Mouse (Mus musculus) E14TG2a.4 (cell line): ENCODE results near the gene Kri1.
"Not testable (repeated sequence)": the region's sequence is repeated elsewhere in the genome, so short reads cannot be mapped to it uniquely, and the experiment has no call there.

ENCODE experiments used
- H3K27me3 ChIP-seq: 2 replicates; pipeline ENCODE4 v1.6.1; 2014; ENCODE audit warnings: low read length, control low read depth; ENCODE audit not compliant: insufficient read depth
- H3K36me3 ChIP-seq: 2 replicates; pipeline ENCODE4 v1.6.1; 2014; ENCODE audit warnings: low read length, control low read depth; ENCODE audit not compliant: insufficient read depth
- H3K4me1 ChIP-seq: replicated peaks from 2 replicates; pipeline ENCODE4 v1.6.1; 2014; ENCODE audit warnings: low read depth, low read length, control low read depth
- H3K4me3 ChIP-seq: replicated peaks from 2 replicates; pipeline ENCODE4 v1.5.1; 2014; ENCODE audit warnings: mild to moderate bottlenecking, low read length
- H3K9me3 ChIP-seq: 2 replicates; pipeline ENCODE4 v1.6.1; 2014; ENCODE audit warnings: low read length, control low read depth
- CTCF ChIP-seq: conservative IDR thresholded peaks from 2 replicates; pipeline ENCODE4 v1.5.1; 2014; ENCODE audit warnings: low read length
- NANOG ChIP-seq: IDR thresholded peaks from 2 replicates; pipeline ENCODE4 v1.6.1; 2014; ENCODE audit warnings: borderline replicate concordance, low read length, mixed read lengths
- POU5F1 ChIP-seq: IDR thresholded peaks from 2 replicates; pipeline ENCODE4 v1.6.1; 2014; ENCODE audit warnings: low read length, borderline replicate concordance

Gene Kri1

DNA sequence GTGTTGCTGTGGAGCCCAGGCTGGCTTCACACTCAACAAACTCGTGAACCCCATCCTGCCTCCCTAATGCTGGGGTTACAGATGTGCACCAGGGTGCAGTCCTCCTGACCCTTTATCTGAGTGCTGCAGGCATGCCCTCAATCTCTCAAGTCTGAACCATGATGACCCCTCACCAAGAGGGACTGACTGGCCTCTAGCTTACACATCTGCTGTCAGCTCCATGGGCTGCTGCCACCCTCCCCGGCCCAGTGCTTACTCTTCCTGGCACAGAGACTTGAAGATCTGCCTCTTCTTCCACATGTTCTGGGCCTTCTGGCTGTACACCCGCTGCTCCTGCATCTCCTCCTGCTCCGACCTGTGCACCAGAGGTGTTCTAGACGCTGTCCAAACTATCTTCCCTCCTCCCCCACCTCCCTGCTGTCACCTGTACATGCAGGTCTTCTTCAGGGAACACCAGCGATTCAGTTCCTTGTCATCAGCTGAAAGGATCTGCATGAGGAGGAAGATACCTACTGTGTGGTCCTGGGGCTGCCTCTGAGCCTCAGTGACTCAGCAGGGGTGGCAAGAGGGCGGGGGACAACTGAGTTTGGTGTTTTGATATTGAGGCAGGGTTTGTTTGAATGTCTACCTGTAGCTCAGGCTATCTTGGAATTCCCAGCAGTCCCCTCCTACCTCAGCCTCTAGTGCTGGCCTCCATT is 12.6 kb downstream of the Kri1 start:
- Histone ChIP-seq H3K27me3 (no peaks in the 10 kb centered on the region), H3K4me1 (peaks cover 74% of the 10 kb centered on the region)

DNA sequence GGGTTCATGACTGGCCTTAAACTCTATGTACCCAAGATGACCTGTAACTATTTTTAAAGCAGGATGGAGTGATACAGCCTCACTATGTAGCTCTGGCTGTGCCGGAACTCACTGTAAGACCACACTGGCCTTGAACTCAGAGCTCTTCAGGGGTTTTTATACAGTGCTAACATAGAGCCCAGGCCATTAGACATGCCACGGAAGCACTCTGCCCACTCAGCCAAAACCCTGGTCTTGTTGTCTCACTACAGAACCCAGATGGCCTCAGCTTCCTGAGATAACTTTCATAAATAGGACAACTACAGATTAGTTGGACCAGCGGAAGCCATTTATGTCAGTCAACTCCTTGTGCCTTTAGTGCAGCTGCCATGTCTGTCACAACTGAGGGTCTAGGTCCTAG is 13.4 kb downstream of the Kri1 start:
- H3K4me3 ChIP-seq, result no peak overlapping the region
- no peaks in the 10 kb centered on the region for H3K27me3 ChIP-seq
- TF ChIP-seq POU5F1, result no peak
- TF ChIP-seq NANOG, result no peak
- TF ChIP-seq CTCF, result no peak

More for the DNA sequence above, 12.6 kb downstream of the Kri1 start:
- TF ChIP-seq NANOG (no peak), POU5F1 (no peak), CTCF (no peak)
- Histone ChIP-seq H3K36me3 (peaks cover 100% of the 10 kb centered on the region), H3K9me3 (peaks cover 6% of the 10 kb centered on the region; the same call in 1 of the 2 replicates), H3K4me3 (no peak overlapping the region)

GRCm38 (mm10) chr9:21273520-21274228 is 14.1 kb downstream of the Kri1 start:
- Histone ChIP-seq H3K4me3 (no peak overlapping the region), H3K27me3 (no peaks in the 10 kb centered on the region), H3K9me3 (peaks cover 6% of the 10 kb centered on the region; the same call in 1 of the 2 replicates), H3K36me3 (peaks cover 100% of the 10 kb centered on the region), H3K4me1 (peaks cover 63% of the 10 kb centered on the region)
- TF ChIP-seq CTCF (no peak), POU5F1 (no peak), NANOG (no peak)

More for the DNA sequence above, 13.4 kb downstream of the Kri1 start:
- peaks cover 68% of the 10 kb centered on the region for H3K4me1 ChIP-seq
- H3K9me3 ChIP-seq, result peaks cover 6% of the 10 kb centered on the region; the same call in 1 of the 2 replicates
- peaks cover 100% of the 10 kb centered on the region for H3K36me3 ChIP-seq

GRCm38 (mm10) chr9:21273094-21273493 is 14.7 kb downstream of the Kri1 start:
- no peak for TF ChIP-seq CTCF
- TF ChIP-seq POU5F1, result no peak
- TF ChIP-seq NANOG, result no peak
- H3K4me3 ChIP-seq, result no peak overlapping the region
- peaks cover 67% of the 10 kb centered on the region for H3K4me1 ChIP-seq
- H3K9me3 ChIP-seq, result peaks cover 6% of the 10 kb centered on the region; the same call in 1 of the 2 replicates
- H3K36me3 ChIP-seq, result peaks cover 100% of the 10 kb centered on the region
- no peaks in the 10 kb centered on the region for H3K27me3 ChIP-seq

DNA sequence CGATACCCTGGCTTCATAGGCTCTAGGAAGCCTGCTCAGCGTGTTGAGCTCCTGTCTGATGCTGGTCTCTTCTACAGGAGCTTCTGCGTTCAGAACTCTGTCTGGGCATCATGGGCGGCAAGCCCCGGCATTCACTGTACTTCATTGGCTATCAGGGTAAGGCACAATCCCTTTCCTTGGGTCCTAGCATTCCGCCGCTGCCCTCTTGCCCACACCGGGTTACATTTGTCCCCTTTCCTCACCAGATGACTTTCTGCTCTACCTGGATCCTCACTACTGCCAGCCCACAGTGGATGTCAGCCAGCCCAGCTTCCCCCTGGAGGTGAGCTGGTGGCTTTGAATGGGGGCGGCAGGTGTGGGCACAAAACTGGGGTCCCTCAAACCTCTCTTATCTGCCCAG is 15.4 kb downstream of the Kri1 start:
- TF ChIP-seq CTCF (no peak), NANOG (no peak), POU5F1 (no peak)
- no peak overlapping the region for H3K4me3 ChIP-seq
- no peaks in the 10 kb centered on the region for H3K27me3 ChIP-seq
- H3K36me3 ChIP-seq, result peaks cover 100% of the 10 kb centered on the region
- peaks cover 6% of the 10 kb centered on the region; the same call in 1 of the 2 replicates for H3K9me3 ChIP-seq
- H3K4me1 ChIP-seq, result peaks cover 70% of the 10 kb centered on the region

DNA sequence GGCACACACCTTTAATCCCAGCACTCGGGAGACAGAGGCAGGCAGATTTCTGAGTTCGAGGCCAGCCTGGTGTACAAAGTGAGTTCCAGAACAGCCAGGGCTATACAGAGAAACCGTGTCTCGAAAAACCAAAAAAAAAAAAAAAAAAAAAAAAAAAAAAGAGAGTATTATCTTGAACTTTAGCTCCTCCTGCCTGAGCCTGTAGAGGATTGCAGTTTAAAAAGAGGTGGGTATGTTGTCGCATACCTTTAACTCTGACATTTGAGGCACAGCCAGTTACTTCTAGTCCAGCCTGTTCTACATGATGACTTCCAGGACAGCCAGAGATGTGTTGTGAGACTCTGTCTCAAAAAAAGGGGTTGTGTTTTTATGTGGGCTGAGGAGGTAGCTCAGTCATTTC is 18.2 kb downstream of the Kri1 start:
- Histone ChIP-seq H3K4me1 (peaks cover 66% of the 10 kb centered on the region), H3K36me3 (peaks cover 86% of the 10 kb centered on the region)
- not testable (repeated sequence) for H3K27me3 ChIP-seq, H3K9me3 ChIP-seq, H3K4me3 ChIP-seq

- H3K4me3 ChIP-seq, result no peak overlapping the region
- no peaks in the 10 kb centered on the region for H3K27me3 ChIP-seq
- peaks cover 73% of the 10 kb centered on the region for H3K36me3 ChIP-seq
- TF ChIP-seq CTCF, result no peak
- no peak for TF ChIP-seq NANOG
- TF ChIP-seq POU5F1, result no peak
- peaks cover 68% of the 10 kb centered on the region for H3K4me1 ChIP-seq
- no peaks in the 10 kb centered on the region for H3K9me3 ChIP-seq
These were observed 19.5 kb downstream of the Kri1 start for GRCm38 (mm10) chr9:21268305-21268704.

DNA sequence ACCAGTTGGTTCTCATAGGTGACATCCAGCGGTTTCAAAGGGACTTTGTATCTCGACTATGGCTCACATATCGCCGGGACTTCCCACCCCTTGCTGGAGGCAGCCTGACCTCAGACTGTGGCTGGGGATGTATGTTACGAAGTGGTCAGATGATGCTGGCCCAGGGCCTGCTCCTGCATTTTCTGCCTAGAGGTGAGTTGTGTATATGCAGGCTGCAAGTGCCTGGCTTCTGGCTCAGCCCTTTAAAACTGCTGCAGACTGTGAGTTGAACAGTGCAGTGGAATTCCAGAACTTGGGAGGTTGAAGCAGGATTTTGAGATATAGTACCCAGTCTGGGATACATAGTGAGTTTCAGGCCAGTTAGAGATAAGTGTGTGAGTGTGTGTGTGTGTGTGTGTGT is 20.9 kb downstream of the Kri1 start:
- H3K4me3 ChIP-seq, result peak overlapping the region; percentile 100; the same call in 1 of the 2 replicates
- H3K9me3 ChIP-seq, result no peaks in the 10 kb centered on the region
- H3K4me1 ChIP-seq, result peaks cover 68% of the 10 kb centered on the region
- H3K36me3 ChIP-seq, result peaks cover 59% of the 10 kb centered on the region
- no peaks in the 10 kb centered on the region for H3K27me3 ChIP-seq
- no peak for TF ChIP-seq CTCF
- no peak for TF ChIP-seq NANOG
- no peak for TF ChIP-seq POU5F1

DNA sequence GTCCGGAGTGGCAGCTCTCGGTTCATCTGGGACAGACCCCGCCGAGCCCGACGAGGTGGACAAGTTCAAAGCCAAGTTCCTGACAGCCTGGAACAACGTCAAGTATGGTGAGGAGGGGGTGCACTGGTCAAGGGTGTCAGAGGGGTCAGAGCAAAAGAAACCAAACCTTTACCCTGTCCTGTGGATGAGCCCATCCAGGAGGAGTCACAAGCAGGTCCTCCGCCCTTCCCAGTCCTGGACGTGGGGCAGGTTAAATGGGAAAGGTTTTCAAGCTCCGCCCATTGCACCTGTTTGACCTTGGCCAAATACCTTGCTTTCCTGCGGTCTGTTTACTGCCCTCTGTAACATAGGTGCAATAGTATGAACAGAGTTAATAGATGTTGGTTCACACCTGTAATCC is 22.2 kb downstream of the Kri1 start:
- Histone ChIP-seq H3K9me3 (no peaks in the 10 kb centered on the region), H3K4me3 (peak overlapping the region; percentile 100), H3K36me3 (peaks cover 47% of the 10 kb centered on the region), H3K27me3 (no peaks in the 10 kb centered on the region), H3K4me1 (peaks cover 66% of the 10 kb centered on the region)
- TF ChIP-seq CTCF, result no peak
- no peak for TF ChIP-seq POU5F1
- no peak for TF ChIP-seq NANOG
